Mouse (Mus musculus) embryonic fibroblast, embryonic 13.5 days (primary cell): ENCODE results near the gene Atp8b5.

Source experiments
- CTCF ChIP-seq: IDR thresholded peaks from 2 replicates; pipeline ENCODE4 v1.5.1; 2011; ENCODE audit warnings: mild to moderate bottlenecking, control low read depth, low read length, moderate library complexity, borderline replicate concordance; ENCODE audit not compliant: insufficient read depth
- POLR2A ChIP-seq: IDR thresholded peaks from 2 replicates; pipeline ENCODE4 v1.6.1; 2011; ENCODE audit warnings: low read depth, mild to moderate bottlenecking, control low read depth, low read length, moderate library complexity

GRCm38 (mm10) chr4:43245776-43246175 lies 21.2 kb upstream of the Atp8b5 start:
- TF ChIP-seq POLR2A = no peak
- no peak for TF ChIP-seq CTCF
